ENCODE assay signal across 8 mouse cellular contexts in the genomic region with DNA sequence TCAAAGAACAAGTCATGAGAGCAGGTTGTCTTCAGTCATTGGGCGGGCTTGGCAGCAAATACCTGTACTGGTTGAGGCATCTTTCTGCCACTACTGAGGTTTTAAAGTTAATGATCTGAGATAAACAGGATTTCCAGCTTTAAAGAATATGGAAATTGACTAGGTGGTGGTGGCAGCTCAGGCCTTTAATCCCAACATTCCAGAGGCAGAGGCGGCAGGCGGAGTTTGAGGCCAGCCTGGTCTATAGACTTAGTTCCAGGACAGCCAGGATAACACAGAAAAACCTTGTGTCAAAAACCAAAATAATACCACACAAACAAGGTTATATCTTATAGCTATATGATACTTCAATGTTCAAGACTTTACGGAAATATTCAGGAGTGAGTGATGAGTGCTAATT. TPM values are rescaled to one million over a fixed set of nuclear protein-coding genes. Genes with fewer than 3 reads are reported as not detected.
DNase-seq lines count a peak whose midpoint lies in the region; ATAC-seq and TF ChIP-seq lines count a peak whose summit lies in the region.

No protein-coding gene starts in this region.

- H3ac ChIP-seq in myocyte (ENCODE audit: control insufficient read depth, insufficient read length): peak overlapping the region; percentile 95

- ATAC-seq in embryonic facial prominence, embryonic 12.5 days (ENCODE audit: insufficient number of reproducible peaks, insufficient read depth, low FRiP score, low TSS enrichment): no peak

- H3K4me2 ChIP-seq in embryonic facial prominence, embryonic 12.5 days (replicated peaks): peak overlapping the region; percentile 82
- peak overlapping the region; percentile 82 for H3K4me2 ChIP-seq in myocyte (ENCODE audit: low read depth)

- H3K79me2 ChIP-seq in myocyte (ENCODE audit: control insufficient read depth, insufficient read depth): peaks cover 29% of the 10 kb centered on the region

- TF ChIP-seq POLR2A in myocyte (IDR thresholded peaks at IDR 0.05; ENCODE audit: insufficient read length, low read depth): no peak

- peaks cover 19% of the 10 kb centered on the region for H3K4me1 ChIP-seq in embryonic facial prominence, embryonic 12.5 days

- no peaks in the 10 kb centered on the region for H3K9me3 ChIP-seq in embryonic facial prominence, embryonic 12.5 days

- peak overlapping the region; percentile 93; the same call in 1 of the 2 replicates for H3K9ac ChIP-seq in embryonic facial prominence, embryonic 12.5 days

- no peaks in the 10 kb centered on the region for H3K27me3 ChIP-seq in embryonic facial prominence, embryonic 12.5 days
- no peaks in the 10 kb centered on the region for H3K27me3 ChIP-seq in myocyte (ENCODE audit: control insufficient read depth, insufficient read depth, insufficient read length)

- H3K4me3 ChIP-seq in embryonic facial prominence, embryonic 12.5 days: peak overlapping the region; percentile 98
- peak overlapping the region; percentile 73 for H3K4me3 ChIP-seq in myocyte

- H3K27ac ChIP-seq in embryonic facial prominence, embryonic 12.5 days: peak overlapping the region; percentile 99

- 0 out of 2 replicates have a peak, but pooled peaks cover 3% of the 10 kb centered on the region for H3K36me3 ChIP-seq in embryonic facial prominence, embryonic 12.5 days
- H3K36me3 ChIP-seq in myocyte (ENCODE audit: control insufficient read depth, insufficient read depth): no peaks in the 10 kb centered on the region

- 35% methylated on average over 4 of the region's 4 CpGs for WGBS in embryonic facial prominence, embryonic 12.5 days

- DNase-seq in kidney, postnatal 4 days: peak; percentile 6 to 38
- DNase-seq in kidney, postnatal 14 days: no peak
- peak; percentile 8 for DNase-seq in induced T-regulatory cell, adult 2 months (ENCODE audit: low read depth)
- DNase-seq in MN1 (ENCODE audit: low spot score): no peak
- no peak for DNase-seq in thymus, postnatal 25 days
- no peak for DNase-seq in cerebellum, adult 9-11 months

TF ChIP-seq in myocyte, 11 proteins besides CTCF, POLR2A, EP300 and RAD21:
- TF ChIP-seq SRF (IDR thresholded peaks at IDR 0.05; ENCODE audit: control insufficient read depth, insufficient read length, low read depth): no peak
- TF ChIP-seq E2F4 (IDR thresholded peaks at IDR 0.05; ENCODE audit: insufficient read depth): no peak
- no peak for TF ChIP-seq TCF12 (IDR thresholded peaks at IDR 0.05; ENCODE audit: insufficient read depth, poor library complexity, severe bottlenecking)

RNA-seq across cellular contexts. Expression of a gene that starts 1.1 kb away (rescaled TPM):
- 43.1 and 44.7 TPM in 2 replicates for polyA plus RNA-seq in embryonic facial prominence, embryonic 12.5 days (2016; fragmentation: Nextera tagmentation; extraction: Ambion mirVana)
- polyA plus RNA-seq in myocyte (2012; fragmentation: generic; extraction: Trizol): 4.0 TPM

RNA-seq across cellular contexts. Expression of a gene that starts 39.8 kb away (rescaled TPM):
- 34.0 and 38.3 TPM in 2 replicates for polyA plus RNA-seq in embryonic facial prominence, embryonic 12.5 days (2016; fragmentation: Nextera tagmentation; extraction: Ambion mirVana)
- 0.04 TPM for polyA plus RNA-seq in myocyte (2012; fragmentation: generic; extraction: Trizol)

RNA-seq across cellular contexts. Expression of a gene that starts 51.0 kb away (rescaled TPM):
- polyA plus RNA-seq in embryonic facial prominence, embryonic 12.5 days (2016; fragmentation: Nextera tagmentation; extraction: Ambion mirVana): 1.0 and 1.1 TPM in 2 replicates
- not detected for polyA plus RNA-seq in myocyte (2012; fragmentation: generic; extraction: Trizol)

RNA-seq across cellular contexts. Expression of a gene that starts 55.0 kb away (rescaled TPM):
- 2.7 TPM in 2 replicates for polyA plus RNA-seq in embryonic facial prominence, embryonic 12.5 days (2016; fragmentation: Nextera tagmentation; extraction: Ambion mirVana)
- polyA plus RNA-seq in myocyte (2012; fragmentation: generic; extraction: Trizol): 0.01 TPM

Comparison
In these comparisons a context has a peak if more than half of its experiments do, and no peak if none do; other contexts are left out.
1. DNase-seq: peak in kidney, postnatal 4 days (2 of 2) and induced T-regulatory cell, adult 2 months (single experiment); none in kidney, postnatal 14 days (single experiment), MN1 (single experiment), thymus, postnatal 25 days (single experiment) and cerebellum, adult 9-11 months (single experiment).
2. RNA of a gene that starts 39.8 kb away (polyA plus RNA-seq): 34.0 to 38.3 TPM in embryonic facial prominence, embryonic 12.5 days; 0.04 TPM in myocyte (single experiment); every median in the first group is over 10 times any median in the second.